Mouse (Mus musculus) thymus, postnatal 4 days (tissue): ENCODE data around the gene Olfr1177-ps.

Experiments used
- DNase-seq: peaks from one replicate; pipeline ENCODE4 v3.0.0; 2021

The Olfr1177-ps gene

GRCm38 (mm10) chr2:88346392-88346791 lies at the start of gene Olfr1177-ps:
TSS of gene Olfr1177-ps (minus strand) at chr2:88346492.
- no peak for DNase-seq

- DNase-seq: no peak
Measured at GRCm38 (mm10) chr2:88386762-88387161, 40.5 kb upstream of the Olfr1177-ps start, which contains the start of gene Olfr1178. TSS of gene Olfr1178 (plus strand) at chr2:88387062.

- DNase-seq: no peak
Measured at GRCm38 (mm10) chr2:88356304-88356703, 10.0 kb upstream of the Olfr1177-ps start.

GRCm38 (mm10) chr2:88336421-88336820 lies 9.9 kb downstream of the Olfr1177-ps start, which contains the start of gene Olfr1176:
TSS of gene Olfr1176 (plus strand) at chr2:88336721.
- no peak for DNase-seq

- no peak for DNase-seq
Measured at GRCm38 (mm10) chr2:88327115-88327514, 19.2 kb downstream of the Olfr1177-ps start, which contains the start of gene Olfr1175-ps. TSS of gene Olfr1175-ps (minus strand) at chr2:88327215.

- no peak for DNase-seq
Measured at GRCm38 (mm10) chr2:88315035-88315434, 31.3 kb downstream of the Olfr1177-ps start, which contains the start of gene Olfr1174-ps. TSS of gene Olfr1174-ps (minus strand) at chr2:88315135.
